Mouse (Mus musculus) macrophage (primary cell): ENCODE results near the gene Cd69. TPM values are rescaled to one million over a fixed set of nuclear protein-coding genes. Genes with fewer than 3 reads are reported as not detected.
A peak's percentile ranks its signal among the peaks of the same experiment; 100 is the strongest.

Source experiments
- H3K27ac ChIP-seq: fragments of 350-480 bp; formaldehyde crosslinking; 2 replicates; pipeline ENCODE4 v1.9.0; 2021
- H3K36me3 ChIP-seq: fragments of 350-480 bp; formaldehyde crosslinking; 2 replicates; pipeline ENCODE4 v1.9.0; 2021; ENCODE audit errors: inconsistent target
- H3K4me3 ChIP-seq: fragments of 350-480 bp; formaldehyde crosslinking; 2 replicates; pipeline ENCODE4 v1.9.0; 2021; ENCODE audit errors: inconsistent target
- H3K79me2 ChIP-seq: fragments of 350-480 bp; formaldehyde crosslinking; 2 replicates; pipeline ENCODE4 v1.9.0; 2021; ENCODE audit errors: inconsistent target
- WGBS: methylation state at CpG from one replicate; pipeline ENCODE4 v1.1.7; 2026; ENCODE audit warnings: inconsistent platforms; ENCODE audit not compliant: missing documents; 5-methylcytosine and 5-hydroxymethylcytosine counted together
- polyA plus RNA-seq: library from polyadenylated mRNA; stranded (reverse); fragments of 250-400 nt; gene quantifications from 3 replicates; pipeline ENCODE4 v1.2.4, GENCODE M21; 2018; ENCODE audit warnings: inconsistent platforms
- total RNA-seq, 78 experiments: library from RNA; depleted of rRNA; stranded (reverse); fragments of 250-400 nt; gene quantifications; 1 replicate in 9 of 78; 2 replicates in 24 of 78; 3 replicates in 43 of 78; 4 replicates in 2 of 78; pipeline ENCODE4 v1.2.4; 2018; ENCODE audit warnings: inconsistent platforms in 56 of 78

The Cd69 gene
- 100 to 1,000 TPM in 2 of 26 experiments, 10 to 100 TPM in 21, 1 to 10 TPM in 3; 1.2 to 161 (median 29.2) TPM for total RNA-seq (2018; cell fraction: chromatin; rRNA removed)
- total RNA-seq (2018; cell fraction: cytosol; rRNA removed): 100 to 1,000 TPM in 7 of 26 experiments, 10 to 100 TPM in 15, 1 to 10 TPM in 4; 2.5 to 178 (median 41.6) TPM
- total RNA-seq (2018; cell fraction: nucleus; rRNA removed): 100 to 1,000 TPM in 11 of 26 experiments, 10 to 100 TPM in 13, 1 to 10 TPM in 2; 3.7 to 210 (median 74.5) TPM
- 2.4 to 12.8 TPM (median 4.1 TPM) in 3 replicates for polyA plus RNA-seq

DNA sequence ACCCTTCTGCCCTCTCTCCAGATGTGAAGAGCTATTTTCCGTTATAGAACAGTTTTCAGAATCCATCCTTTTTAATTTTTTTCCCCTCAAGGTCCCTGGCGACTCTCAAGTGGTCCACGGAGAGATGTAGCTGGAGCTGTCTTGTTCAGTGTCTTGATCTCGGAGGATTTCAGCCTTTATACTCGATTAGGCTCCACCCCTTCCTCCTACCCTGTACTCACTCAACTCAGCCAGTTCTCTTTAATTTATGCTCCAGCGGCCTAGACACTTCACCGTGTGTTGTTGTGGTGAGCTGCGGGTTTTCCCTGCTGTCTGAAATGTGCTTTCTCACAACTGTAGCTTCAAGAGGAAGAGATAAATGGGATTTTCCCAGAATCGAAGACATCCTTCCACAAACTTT, at the start of gene Cd69:
Gene Cd69 (minus strand): TSS at position 217 of the 400 bp plus-strand sequence.
- peaks cover 30% of the 10 kb centered on the region; the same call in 1 of the 2 replicates for H3K79me2 ChIP-seq
- H3K27ac ChIP-seq: peak within 1 kb of the TSS; percentile 13; the same call in 1 of the 2 replicates
- peaks cover under 1% of the 10 kb centered on the region; the same call in 1 of the 2 replicates for H3K36me3 ChIP-seq
- peak within 1 kb of the TSS; percentile 32 for H3K4me3 ChIP-seq
- WGBS: 4% methylated on average over 9 of the region's 9 CpGs

- no peaks in the 10 kb centered on the region for H3K36me3 ChIP-seq
- H3K4me3 ChIP-seq: no peak overlapping the region
- H3K79me2 ChIP-seq: no peaks in the 10 kb centered on the region
- 94% methylated on average over 4 of the region's 4 CpGs for WGBS
- H3K27ac ChIP-seq: no peak overlapping the region
Observed at GRCm38 (mm10) chr6:129319331-129319730, 44.1 kb upstream of the Cd69 start.

GRCm38 (mm10) chr6:129318395-129318794, 43.2 kb upstream of the Cd69 start:
- Histone ChIP-seq H3K79me2 (no peaks in the 10 kb centered on the region), H3K27ac (no peak overlapping the region), H3K4me3 (no peak overlapping the region), H3K36me3 (no peaks in the 10 kb centered on the region)
- 33% methylated on average over 1 of the region's 1 CpGs for WGBS

DNA sequence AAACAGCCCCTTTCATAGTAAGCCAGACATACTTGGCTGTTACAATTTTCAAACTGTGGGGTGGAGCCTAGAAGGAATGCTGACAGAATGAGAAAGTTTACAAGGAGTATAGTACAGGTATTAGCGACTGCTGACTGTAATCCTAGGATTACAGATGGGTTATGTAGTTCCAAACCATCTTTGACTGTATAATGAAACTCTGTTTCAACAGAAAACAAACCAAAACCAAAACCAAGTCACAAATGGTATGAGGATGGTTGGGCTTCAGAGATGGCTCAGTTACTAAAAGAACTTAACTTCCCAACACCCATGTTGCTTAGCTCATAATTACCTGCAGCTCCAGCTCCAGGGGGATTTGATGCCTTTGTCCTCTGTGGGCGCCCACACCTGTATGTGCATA, 41.2 kb upstream of the Cd69 start:
- Histone ChIP-seq H3K27ac (peak overlapping the region; percentile 27; the same call in 1 of the 2 replicates), H3K79me2 (no peaks in the 10 kb centered on the region), H3K36me3 (no peaks in the 10 kb centered on the region), H3K4me3 (no peak overlapping the region)
- 69% methylated on average over 2 of the region's 2 CpGs for WGBS

DNA sequence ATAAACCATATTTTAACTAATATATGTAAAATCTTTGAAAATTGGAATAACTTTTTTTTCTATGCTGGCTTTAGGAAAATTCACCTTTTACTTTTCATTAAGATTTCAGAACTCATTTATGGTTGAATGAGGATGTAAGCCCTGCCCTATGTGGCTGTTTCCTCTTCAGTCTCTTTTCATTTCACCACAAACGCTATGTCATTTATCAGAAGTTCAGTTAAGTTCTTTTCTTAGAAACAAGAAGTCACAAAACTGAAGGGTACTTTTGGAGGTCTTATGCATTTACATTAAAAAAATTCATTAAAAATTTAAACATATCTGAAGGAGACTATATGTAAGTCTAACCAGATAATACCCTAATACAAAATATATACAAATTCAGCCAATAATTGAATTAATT, 40.5 kb upstream of the Cd69 start:
- 0% methylated on average over 1 of the region's 1 CpGs for WGBS
- H3K4me3 ChIP-seq: no peak overlapping the region
- no peaks in the 10 kb centered on the region for H3K79me2 ChIP-seq
- H3K36me3 ChIP-seq: no peaks in the 10 kb centered on the region
- no peak overlapping the region for H3K27ac ChIP-seq

DNA sequence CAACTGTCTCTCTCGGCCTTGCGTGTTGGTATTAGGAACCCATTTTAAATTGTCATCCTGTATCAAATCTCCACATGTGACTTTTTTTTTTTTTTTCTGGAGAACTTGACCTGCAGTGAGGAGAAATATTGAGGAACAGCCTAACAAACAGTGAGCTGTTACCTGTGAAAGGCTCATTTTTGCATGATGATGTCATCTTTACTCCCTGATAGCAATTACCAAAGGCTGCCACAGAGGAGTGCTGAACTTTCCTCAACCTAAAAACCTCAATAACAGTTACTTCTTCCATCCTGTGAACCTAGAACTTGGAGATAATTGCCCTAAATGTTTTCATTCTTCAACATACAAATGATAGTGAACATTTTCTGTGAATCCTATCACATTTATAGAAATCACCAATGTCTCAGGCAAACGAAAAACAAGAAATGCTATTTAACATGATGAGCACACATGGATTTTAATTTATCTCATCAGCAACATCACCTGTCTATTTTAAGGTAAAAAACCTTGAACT, 39.5 kb upstream of the Cd69 start:
- H3K79me2 ChIP-seq: no peaks in the 10 kb centered on the region
- 84% methylated on average over 3 of the region's 3 CpGs for WGBS
- H3K27ac ChIP-seq: no peak overlapping the region
- no peaks in the 10 kb centered on the region for H3K36me3 ChIP-seq
- no peak overlapping the region for H3K4me3 ChIP-seq

DNA sequence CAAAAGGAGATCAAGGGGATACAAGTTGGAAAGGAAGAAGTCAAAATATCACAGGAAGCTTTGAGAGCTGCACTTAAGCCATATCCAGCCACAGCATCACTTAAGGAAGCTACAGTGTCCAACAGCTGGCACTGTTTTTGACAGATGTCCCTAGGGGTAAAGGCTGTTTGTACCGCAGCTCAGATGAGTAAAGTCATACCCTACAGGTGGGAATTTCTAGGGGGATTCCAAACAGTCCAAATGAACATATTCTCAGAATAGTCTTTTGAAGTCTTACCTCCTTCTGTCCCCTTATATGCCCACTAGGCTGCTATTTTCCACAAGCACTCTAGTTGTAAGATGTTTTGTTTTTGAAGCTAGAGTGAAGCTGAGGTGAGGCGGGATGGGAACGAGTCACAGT, 37.3 kb upstream of the Cd69 start:
- Histone ChIP-seq H3K4me3 (no peak overlapping the region), H3K79me2 (no peaks in the 10 kb centered on the region), H3K36me3 (no peaks in the 10 kb centered on the region), H3K27ac (no peak overlapping the region)
- 46% methylated on average over 3 of the region's 3 CpGs for WGBS

- 33% methylated on average over 1 of the region's 1 CpGs for WGBS
- no peaks in the 10 kb centered on the region for H3K36me3 ChIP-seq
- H3K4me3 ChIP-seq: no peak overlapping the region
- no peaks in the 10 kb centered on the region for H3K79me2 ChIP-seq
- H3K27ac ChIP-seq: no peak overlapping the region
Observed at GRCm38 (mm10) chr6:129304180-129304579, 28.9 kb upstream of the Cd69 start.

DNA sequence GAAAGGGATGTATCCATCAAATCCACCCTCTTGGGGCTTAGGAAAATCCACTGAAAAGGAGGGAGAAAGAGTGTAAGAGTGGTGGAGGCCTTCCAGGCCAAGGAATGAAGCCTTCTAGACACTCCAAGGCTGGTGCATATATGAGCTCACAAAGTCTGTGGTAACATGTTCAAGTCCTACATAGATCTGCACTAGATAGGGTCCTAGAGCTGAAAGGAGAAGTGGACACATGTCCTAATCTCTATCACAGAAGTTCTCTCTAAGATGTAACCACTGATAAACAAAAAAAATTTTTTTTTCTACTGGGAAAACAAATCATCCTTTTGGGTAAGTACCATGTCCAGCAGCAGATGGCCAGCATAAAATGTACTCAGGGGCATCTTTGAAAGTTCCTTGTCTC, 13.5 kb upstream of the Cd69 start:
- Histone ChIP-seq H3K36me3 (no peaks in the 10 kb centered on the region), H3K4me3 (no peak overlapping the region), H3K79me2 (no peaks in the 10 kb centered on the region), H3K27ac (no peak overlapping the region)

DNA sequence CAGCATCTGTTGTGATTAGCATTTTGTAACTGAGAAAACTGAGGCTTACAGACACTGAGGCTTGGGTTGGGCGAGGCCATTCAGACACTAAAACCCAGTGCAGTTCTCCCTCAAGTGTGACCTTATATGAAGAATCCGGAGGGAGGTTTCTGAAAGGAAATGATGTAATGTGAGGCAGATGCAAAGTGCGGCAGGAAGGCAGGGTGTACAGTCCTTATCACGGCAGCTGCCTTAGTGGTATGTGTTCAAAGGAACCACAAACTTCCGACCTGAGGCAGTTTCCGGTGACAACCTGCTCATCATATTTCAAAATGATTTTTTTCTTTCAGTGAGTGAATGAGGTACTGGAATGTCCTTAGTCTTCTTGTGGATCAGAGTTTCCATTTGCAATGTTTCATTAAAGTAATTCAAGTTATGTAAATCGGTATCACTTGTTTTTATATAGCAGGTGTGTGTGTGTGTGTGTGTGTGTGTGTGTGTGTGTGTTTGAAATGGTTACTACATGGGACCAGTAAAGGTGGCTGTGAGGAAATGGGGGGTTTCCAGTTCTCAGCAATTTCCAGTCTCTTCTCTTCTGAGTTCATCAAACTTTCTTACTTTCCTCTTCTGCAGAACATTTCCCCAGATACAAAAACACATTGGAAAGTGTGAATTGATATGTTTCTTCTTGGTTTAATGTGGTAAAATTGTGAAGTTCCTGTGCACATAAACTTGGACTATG, 9.3 kb upstream of the Cd69 start:
- H3K27ac ChIP-seq: no peak overlapping the region
- no peak overlapping the region for H3K4me3 ChIP-seq
- H3K79me2 ChIP-seq: no peaks in the 10 kb centered on the region
- WGBS: 9% methylated on average over 7 of the region's 7 CpGs
- no peaks in the 10 kb centered on the region for H3K36me3 ChIP-seq

GRCm38 (mm10) chr6:129283271-129283670, 8.0 kb upstream of the Cd69 start:
- 66% methylated on average over 3 of the region's 3 CpGs for WGBS
- Histone ChIP-seq H3K4me3 (no peak overlapping the region), H3K36me3 (no peaks in the 10 kb centered on the region), H3K27ac (no peak overlapping the region), H3K79me2 (no peaks in the 10 kb centered on the region)

GRCm38 (mm10) chr6:129276483-129276882, 1.2 kb upstream of the Cd69 start:
- no peak overlapping the region for H3K27ac ChIP-seq
- H3K36me3 ChIP-seq: no peaks in the 10 kb centered on the region
- H3K4me3 ChIP-seq: no peak overlapping the region
- H3K79me2 ChIP-seq: peaks cover 30% of the 10 kb centered on the region; the same call in 1 of the 2 replicates
- WGBS: 48% methylated on average over 2 of the region's 2 CpGs

- WGBS: 0% methylated on average over 3 of the region's 3 CpGs
- no peak overlapping the region for H3K4me3 ChIP-seq
- no peaks in the 10 kb centered on the region for H3K36me3 ChIP-seq
- H3K79me2 ChIP-seq: peaks cover 30% of the 10 kb centered on the region; the same call in 1 of the 2 replicates
- peak overlapping the region; percentile 13; the same call in 1 of the 2 replicates for H3K27ac ChIP-seq
Observed at GRCm38 (mm10) chr6:129275624-129276203, 478 bp upstream of the Cd69 start.

- 56% methylated on average over 2 of the region's 2 CpGs for WGBS
- Histone ChIP-seq H3K27ac (no peak overlapping the region), H3K79me2 (peaks cover 30% of the 10 kb centered on the region; the same call in 1 of the 2 replicates), H3K36me3 (peaks cover 8% of the 10 kb centered on the region; the same call in 1 of the 2 replicates), H3K4me3 (peak overlapping the region; percentile 32)
Observed at GRCm38 (mm10) chr6:129274476-129274875, 760 bp downstream of the Cd69 start.

DNA sequence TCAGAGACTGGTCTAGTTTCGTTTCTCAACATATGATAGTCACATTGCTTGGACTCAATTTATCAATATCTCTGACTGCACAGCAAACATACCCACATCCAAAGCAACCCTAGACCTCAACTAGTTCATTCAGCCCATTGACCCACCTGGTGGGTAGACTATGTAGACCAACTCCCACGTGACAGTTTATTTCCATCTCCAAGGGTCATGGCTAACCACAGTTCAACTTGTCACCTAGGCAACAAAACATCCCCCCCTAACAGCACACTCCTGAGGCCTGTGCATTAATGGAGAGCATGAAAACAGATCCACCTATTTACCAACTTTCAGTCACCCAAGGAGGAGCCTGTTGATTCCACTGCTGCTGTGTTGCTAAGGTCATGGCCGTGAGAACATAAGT, 1.6 kb downstream of the Cd69 start:
- no peak overlapping the region for H3K4me3 ChIP-seq
- no peak overlapping the region for H3K27ac ChIP-seq
- peaks cover 30% of the 10 kb centered on the region; the same call in 1 of the 2 replicates for H3K79me2 ChIP-seq
- 22% methylated on average over 3 of the region's 3 CpGs for WGBS
- H3K36me3 ChIP-seq: peaks cover 14% of the 10 kb centered on the region; the same call in 1 of the 2 replicates
